Comparison of ENCODE assay signal across 8 mouse cellular contexts in genomic region chr6:31189060-31189459, GRCm38 (mm10).
DNase-seq lines count a peak whose midpoint lies in the region; ATAC-seq and TF ChIP-seq lines count a peak whose summit lies in the region.

No protein-coding gene starts in this region.

- no peak overlapping the region for H3K4me3 ChIP-seq in gastrocnemius, adult 2 months
- no peak overlapping the region for H3K4me3 ChIP-seq in forebrain, embryonic 11.5 days (ENCODE audit: low read depth, low read length)

- peak overlapping the region; percentile 74 for H3K27ac ChIP-seq in gastrocnemius, adult 2 months
- H3K27ac ChIP-seq in forebrain, embryonic 11.5 days (ENCODE audit: low read depth, low read length) = no peak overlapping the region

- H3K27me3 ChIP-seq in forebrain, embryonic 11.5 days (ENCODE audit: control insufficient read depth, insufficient read depth, low read length) = no peaks in the 10 kb centered on the region

- no peak overlapping the region for H3K4me2 ChIP-seq in forebrain, embryonic 11.5 days (ENCODE audit: low read depth, low read length, severe bottlenecking)

- 66% methylated on average over 7 of the region's 7 CpGs for WGBS in forebrain, embryonic 11.5 days

- intact Hi-C loops in gastrocnemius, adult 2 months (cut with DNase I) = no loop called here
- intact Hi-C loops in left cerebral cortex, postnatal 10 days (cut with DNase I) = no loop called here

- no peak overlapping the region for H3K9ac ChIP-seq in forebrain, embryonic 11.5 days (ENCODE audit: low read length)

- H3K36me3 ChIP-seq in forebrain, embryonic 11.5 days (ENCODE audit: control insufficient read depth, insufficient read depth, low read length) = no peaks in the 10 kb centered on the region

- DNase-seq in gastrocnemius, adult 2 months = no peak
- DNase-seq in gastrocnemius, adult 8-10 months (ENCODE audit: low spot score in 2 of 2) = no peak
- peak; percentile 20 for DNase-seq in ovary, postnatal 36 days (ENCODE audit: low spot score)
- no peak for DNase-seq in ovary, postnatal 14 days (ENCODE audit: low spot score)
- DNase-seq in forebrain, embryonic 11.5 days (ENCODE audit: low spot score) = no peak
- no peak for DNase-seq in urinary bladder, adult 2 months (ENCODE audit: low spot score)
- no peak for DNase-seq in left cerebral cortex, postnatal 10 days (ENCODE audit: extremely low spot score in 1 of 2, low spot score in 2 of 2)

- peak; percentile 67 for TF ChIP-seq CTCF in gastrocnemius, adult 2 months (IDR thresholded peaks at IDR 0.05)

- H3K4me1 ChIP-seq in forebrain, embryonic 11.5 days (replicated peaks; ENCODE audit: control insufficient read depth, insufficient read depth, low read length) = no peaks in the 10 kb centered on the region

- no peaks in the 10 kb centered on the region for H3K9me3 ChIP-seq in forebrain, embryonic 11.5 days (ENCODE audit: control insufficient read depth, low read length)

- peak; percentile 42; the same call in 1 of the 2 replicates for ATAC-seq in forebrain, embryonic 11.5 days (replicated peaks; ENCODE audit: low FRiP score)
- ATAC-seq in megakaryocyte-erythroid progenitor cell, adult 5-6 weeks (replicated peaks; ENCODE audit: low FRiP score, low TSS enrichment, poor library complexity, severe bottlenecking) = peak; percentile 92
